In the genomic region with DNA sequence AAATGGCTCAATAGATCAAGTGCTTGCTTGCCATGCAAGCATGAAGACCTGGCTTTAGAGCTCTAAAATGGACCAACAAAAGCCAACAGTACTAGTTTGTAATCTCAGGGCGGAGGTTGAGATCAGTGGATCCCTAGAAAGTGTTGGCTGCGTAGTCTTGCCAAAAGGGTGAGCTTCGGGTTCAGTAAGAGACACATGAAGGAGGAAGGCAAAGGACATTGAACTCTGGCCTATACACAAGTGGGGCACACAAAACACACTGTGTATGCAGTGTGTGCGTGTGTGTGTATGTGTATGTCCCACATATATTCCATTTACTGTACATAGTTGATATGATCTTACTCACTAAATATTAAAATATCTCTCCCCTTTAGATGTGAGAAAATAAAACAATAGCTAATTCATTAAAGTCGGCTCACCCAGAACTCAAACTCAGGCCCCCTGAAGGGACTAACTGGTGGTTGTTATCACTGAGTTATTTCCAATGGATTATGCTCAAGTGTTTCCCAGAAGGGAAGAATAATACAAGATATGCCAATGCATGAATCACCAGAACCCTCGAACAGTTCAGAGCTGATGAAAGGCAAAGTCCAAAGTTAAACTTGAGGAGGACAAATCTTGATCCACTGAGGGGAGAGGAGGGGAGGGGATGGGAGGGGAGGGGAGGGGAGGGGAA, we compare ENCODE assay signal across 8 mouse cellular contexts. TPM values are rescaled to one million over a fixed set of nuclear protein-coding genes. Genes with fewer than 3 reads are reported as not detected.
DNase-seq lines count a peak whose midpoint lies in the region; ATAC-seq and TF ChIP-seq lines count a peak whose summit lies in the region.

No protein-coding gene starts in this region.

- H3K36me3 ChIP-seq in forebrain, embryonic 11.5 days (ENCODE audit: control insufficient read depth, insufficient read depth, low read length), result no peaks in the 10 kb centered on the region; the same call in 1 of the 2 replicates
- no peaks in the 10 kb centered on the region for H3K36me3 ChIP-seq in limb, embryonic 14.5 days (ENCODE audit: control insufficient read depth, insufficient read depth, low read length)
- no peaks in the 10 kb centered on the region for H3K36me3 ChIP-seq in small intestine, adult 2 months (ENCODE audit: control insufficient read depth, insufficient read depth, low read length)

- no peak for DNase-seq in left cerebral cortex, adult 2 months (ENCODE audit: extremely low spot score in 1 of 2, low spot score in 2 of 2)
- DNase-seq in left cerebral cortex, postnatal 36 days (ENCODE audit: low spot score in 2 of 2), result no peak
- DNase-seq in forebrain, embryonic 11.5 days (ENCODE audit: low spot score), result no peak
- no peak for DNase-seq in limb, embryonic 14.5 days (ENCODE audit: low spot score)
- no peak for DNase-seq in adrenal gland, postnatal 10 days
- DNase-seq in ovary, adult 18-20 months (ENCODE audit: low spot score), result no peak

- H3K4me3 ChIP-seq in left cerebral cortex, adult 2 months, result no peak overlapping the region
- peak overlapping the region; percentile 29; the same call in 1 of the 2 replicates for H3K4me3 ChIP-seq in forebrain, embryonic 11.5 days (ENCODE audit: low read depth, low read length)
- H3K4me3 ChIP-seq in limb, embryonic 14.5 days (replicated peaks; ENCODE audit: low read length), result peak overlapping the region; percentile 58
- no peak overlapping the region for H3K4me3 ChIP-seq in small intestine, adult 2 months (ENCODE audit: low read depth, low read length)

- intact Hi-C loops in left cerebral cortex, adult 2 months (cut with DNase I), result loop anchor here (1.0 kb wide), 1 partner anchor 57 kb away; the partner anchor contains the start of gene Insr
- intact Hi-C loops in left cerebral cortex, postnatal 36 days (cut with DNase I), result loop anchor here (2.0 kb wide), 1 partner anchor 57 kb away; the partner anchor contains the start of gene Insr

- H3K27ac ChIP-seq in left cerebral cortex, adult 2 months, result peak overlapping the region; percentile 8; the same call in 1 of the 2 replicates
- H3K27ac ChIP-seq in forebrain, embryonic 11.5 days (ENCODE audit: low read depth, low read length), result no peak overlapping the region
- H3K27ac ChIP-seq in limb, embryonic 14.5 days (replicated peaks; ENCODE audit: low read depth, low read length), result no peak overlapping the region
- peak overlapping the region; percentile 95 for H3K27ac ChIP-seq in small intestine, adult 2 months (ENCODE audit: insufficient read depth, low read depth, low read length)

- no peak for ATAC-seq in forebrain, embryonic 11.5 days (replicated peaks; ENCODE audit: low FRiP score)
- ATAC-seq in limb, embryonic 14.5 days (ENCODE audit: low FRiP score, low read depth), result no peak
- no peak for ATAC-seq in CD4-positive, CD25-positive, alpha-beta regulatory T cell, adult 4 months

- H3K4me1 ChIP-seq in forebrain, embryonic 11.5 days (replicated peaks; ENCODE audit: control insufficient read depth, insufficient read depth, low read length), result no peaks in the 10 kb centered on the region
- H3K4me1 ChIP-seq in limb, embryonic 14.5 days (ENCODE audit: control insufficient read depth, insufficient read depth, low read length), result peaks cover 8% of the 10 kb centered on the region; the same call in 1 of the 2 replicates
- H3K4me1 ChIP-seq in small intestine, adult 2 months (ENCODE audit: control insufficient read depth, insufficient read depth, insufficient read length, low read length), result peaks cover 21% of the 10 kb centered on the region

- H3K9me3 ChIP-seq in forebrain, embryonic 11.5 days (ENCODE audit: control insufficient read depth, low read length), result no peaks in the 10 kb centered on the region
- no peaks in the 10 kb centered on the region for H3K9me3 ChIP-seq in limb, embryonic 14.5 days (ENCODE audit: control insufficient read depth, low read length)

- no peak for TF ChIP-seq CTCF in left cerebral cortex, adult 2 months (IDR thresholded peaks at IDR 0.05)
- no peak for TF ChIP-seq CTCF in small intestine, adult 2 months (IDR thresholded peaks at IDR 0.05; ENCODE audit: extremely low read depth, insufficient read length, insufficient replicate concordance, low read depth, low read length)

- peak overlapping the region; percentile 69; the same call in 1 of the 2 replicates for H3K4me2 ChIP-seq in forebrain, embryonic 11.5 days (ENCODE audit: low read depth, low read length, severe bottlenecking)
- H3K4me2 ChIP-seq in limb, embryonic 14.5 days (replicated peaks; ENCODE audit: low read depth, low read length, severe bottlenecking), result peak overlapping the region; percentile 81

- TF ChIP-seq POLR2A in limb, embryonic 14.5 days (IDR thresholded peaks at IDR 0.05; ENCODE audit: borderline replicate concordance, extremely low read depth, insufficient read depth, insufficient read length), result no peak
- no peak for TF ChIP-seq POLR2A in small intestine, adult 2 months (IDR thresholded peaks at IDR 0.05; ENCODE audit: low read depth, low read length)

- WGBS in forebrain, embryonic 11.5 days, result 78% methylated on average over 6 of the region's 6 CpGs
- WGBS in limb, embryonic 14.5 days, result 80% methylated on average over 6 of the region's 6 CpGs
- 22% methylated on average over 6 of the region's 6 CpGs for WGBS in small intestine, adult 2 months

- H3K27me3 ChIP-seq in forebrain, embryonic 11.5 days (ENCODE audit: control insufficient read depth, insufficient read depth, low read length), result no peaks in the 10 kb centered on the region
- H3K27me3 ChIP-seq in limb, embryonic 14.5 days (ENCODE audit: control insufficient read depth, insufficient read depth, low read length), result no peaks in the 10 kb centered on the region
- no peaks in the 10 kb centered on the region for H3K27me3 ChIP-seq in small intestine, adult 2 months (ENCODE audit: control insufficient read depth, insufficient read depth, low read length)

- peak overlapping the region; percentile 78 for H3K9ac ChIP-seq in forebrain, embryonic 11.5 days (ENCODE audit: low read length)
- 0 out of 2 replicates have a peak overlapping the region, but pooled peaks have one; percentile 77 for H3K9ac ChIP-seq in limb, embryonic 14.5 days (ENCODE audit: low read depth, low read length, severe bottlenecking)

RNA-seq across cellular contexts. Expression of gene Insr, which starts 57.3 kb away (rescaled TPM):
- 10 to 100 TPM; 50.8 to 52.0 TPM for total RNA-seq in left cerebral cortex, adult 2 months (2021)
- 10 to 100 TPM; 44.5 to 58.4 TPM for total RNA-seq in left cerebral cortex, postnatal 36 days (2021)
- 40.3 and 46.2 TPM in 2 replicates for polyA plus RNA-seq in forebrain, embryonic 11.5 days (2014; fragmentation: Nextera tagmentation; extraction: Ambion mirVana)
- polyA plus RNA-seq in limb, embryonic 14.5 days (2012; rRNA removed), result 12.2 and 13.3 TPM in 2 replicates
- polyA plus RNA-seq in limb, embryonic 14.5 days (2014; fragmentation: Nextera tagmentation; extraction: Ambion mirVana), result 32.7 and 37.6 TPM in 2 replicates
- 13.3 and 21.8 TPM in 2 replicates for polyA plus RNA-seq in small intestine, adult 2 months (2012; rRNA removed)
- total RNA-seq in adrenal gland, postnatal 10 days (2021), result 100 to 1,000 TPM; 100 to 108 TPM
- 10 to 100 TPM; 10.6 to 12.0 TPM for polyA plus RNA-seq in CD4-positive, CD25-positive, alpha-beta regulatory T cell, adult 4 months (2017; shearing (Covaris generic))

Comparison
In these comparisons a context has a peak if more than half of its experiments do, and no peak if none do; other contexts are left out.
1. H3K27ac ChIP-seq: peak in left cerebral cortex, adult 2 months (single experiment) and small intestine, adult 2 months (single experiment); none in forebrain, embryonic 11.5 days (single experiment) and limb, embryonic 14.5 days (single experiment).
2. H3K4me3 ChIP-seq: peak in forebrain, embryonic 11.5 days (single experiment) and limb, embryonic 14.5 days (single experiment); none in left cerebral cortex, adult 2 months (single experiment) and small intestine, adult 2 months (single experiment).